Mouse (Mus musculus) cerebellum, adult 11-12 months (tissue): Measurements from ENCODE around the gene Dpy19l3.

Experiments
- DNase-seq: peaks from one replicate; pipeline ENCODE4 v3.0.0; 2022

Gene Dpy19l3

GRCm38 (mm10) chr7:35754033-35754885 lies at the start of gene Dpy19l3:
Gene Dpy19l3, minus strand, starts transcription at chr7:35754454.
- DNase-seq, result peak; percentile 82

GRCm38 (mm10) chr7:35802906-35803595 lies 48.8 kb upstream of the Dpy19l3 start, which contains the start of gene Zfp507:
Gene Zfp507, minus strand, starts transcription at chr7:35803003.
- DNase-seq, result peak; percentile 87

- no peak for DNase-seq
Observed at GRCm38 (mm10) chr7:35802201-35802905, 48.1 kb upstream of the Dpy19l3 start.

DNA sequence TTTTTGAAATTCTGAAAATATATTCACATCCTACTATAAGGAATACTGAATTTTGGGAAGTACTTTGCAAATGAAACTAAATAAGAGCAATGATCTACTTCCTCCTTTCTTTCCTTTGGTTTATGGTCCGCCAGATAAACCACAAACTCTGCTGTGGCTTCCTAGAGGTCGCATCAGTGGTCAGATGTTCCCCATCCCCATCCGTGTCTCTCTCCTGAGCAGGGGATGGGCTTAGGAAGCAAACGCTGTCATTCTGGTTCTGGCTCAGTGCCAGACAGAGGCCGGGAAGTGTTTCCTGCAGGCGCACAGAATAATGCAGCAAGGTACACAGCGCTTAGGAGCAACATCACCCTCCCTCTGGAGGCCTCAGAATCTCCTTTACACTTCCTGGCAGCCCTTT lies 41.9 kb upstream of the Dpy19l3 start:
- DNase-seq, result no peak

- no peak for DNase-seq
Observed at GRCm38 (mm10) chr7:35794145-35794664, 40.0 kb upstream of the Dpy19l3 start.

GRCm38 (mm10) chr7:35792150-35792848 lies 38.0 kb upstream of the Dpy19l3 start:
- DNase-seq, result no peak

- no peak for DNase-seq
Observed at GRCm38 (mm10) chr7:35790926-35791325, 36.7 kb upstream of the Dpy19l3 start.

DNA sequence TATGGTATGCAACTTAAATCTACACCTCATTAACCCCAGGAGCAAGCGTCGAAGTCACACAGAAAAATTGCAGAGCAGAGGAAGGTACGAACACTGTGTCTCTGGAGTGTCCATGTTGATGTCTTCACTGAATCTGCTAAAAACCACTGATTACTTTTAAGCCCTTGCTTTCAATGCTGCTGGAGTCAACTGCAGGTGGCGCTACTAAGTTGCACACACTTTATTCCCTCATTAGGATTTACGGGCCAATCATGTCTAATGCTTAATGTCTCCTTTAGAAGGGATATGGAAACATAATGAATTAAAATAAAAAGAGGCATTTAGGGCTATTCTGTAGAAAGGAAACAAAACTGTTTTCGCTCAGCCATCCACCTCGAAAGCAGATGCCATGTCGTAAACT lies 35.9 kb upstream of the Dpy19l3 start:
- no peak for DNase-seq

- no peak for DNase-seq
Observed at GRCm38 (mm10) chr7:35785579-35785978, 31.3 kb upstream of the Dpy19l3 start.

DNA sequence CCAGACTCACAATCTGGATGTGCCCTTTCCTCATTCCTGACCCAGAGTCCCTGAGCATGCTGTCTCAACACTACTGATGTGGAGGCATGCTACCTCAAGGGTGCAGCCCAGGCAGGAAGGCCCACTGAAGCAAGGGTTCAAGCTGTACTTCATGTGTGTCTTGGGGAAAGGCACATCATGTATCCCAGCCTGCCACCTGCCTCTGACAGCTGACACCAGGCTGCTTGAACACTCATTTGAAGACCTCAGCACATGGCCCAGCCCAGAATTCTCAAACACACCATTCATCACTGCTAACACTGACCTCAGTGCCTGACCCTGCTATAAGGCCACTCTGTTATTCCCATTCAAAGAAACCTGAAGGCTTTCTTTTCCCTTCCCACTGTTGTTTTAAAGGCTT lies 28.0 kb upstream of the Dpy19l3 start:
- no peak for DNase-seq

DNA sequence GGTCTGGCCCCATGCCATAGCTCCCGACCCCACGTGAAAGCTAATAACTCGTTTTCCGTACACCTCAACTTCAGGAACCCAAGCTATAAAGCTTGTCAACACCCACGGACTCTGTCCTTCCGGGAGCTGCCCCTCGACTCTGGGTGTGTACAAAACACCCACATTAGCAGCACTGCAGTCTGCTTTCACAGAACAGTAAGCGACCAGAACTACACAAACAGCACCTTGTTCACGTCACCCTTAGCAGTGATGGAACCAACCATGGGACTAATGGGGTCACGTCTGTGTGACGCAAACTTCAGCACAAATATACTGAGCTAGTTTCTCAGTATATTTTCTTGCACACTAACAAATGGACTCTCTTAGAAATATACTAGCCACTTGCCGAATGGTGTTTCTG lies 19.9 kb upstream of the Dpy19l3 start:
- no peak for DNase-seq

DNA sequence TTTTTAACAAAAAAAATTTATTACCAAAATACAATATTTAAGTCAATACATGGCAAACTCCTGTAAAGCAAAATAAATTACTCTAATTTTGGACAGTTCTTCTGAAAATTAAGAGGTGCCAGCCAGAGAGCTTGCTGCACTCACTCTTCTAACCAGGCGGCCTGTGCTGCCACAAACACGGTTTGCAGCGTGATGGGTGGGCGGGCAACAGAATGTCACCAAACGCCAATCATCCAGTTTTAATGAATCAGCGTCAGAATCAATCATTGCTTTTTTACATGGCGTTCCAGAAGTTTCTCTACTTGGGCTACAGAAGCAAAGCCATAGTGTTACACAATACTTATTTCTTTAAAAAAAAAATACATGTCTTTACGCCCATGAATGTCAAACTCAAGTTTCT lies 18.1 kb upstream of the Dpy19l3 start:
- DNase-seq, result no peak

DNA sequence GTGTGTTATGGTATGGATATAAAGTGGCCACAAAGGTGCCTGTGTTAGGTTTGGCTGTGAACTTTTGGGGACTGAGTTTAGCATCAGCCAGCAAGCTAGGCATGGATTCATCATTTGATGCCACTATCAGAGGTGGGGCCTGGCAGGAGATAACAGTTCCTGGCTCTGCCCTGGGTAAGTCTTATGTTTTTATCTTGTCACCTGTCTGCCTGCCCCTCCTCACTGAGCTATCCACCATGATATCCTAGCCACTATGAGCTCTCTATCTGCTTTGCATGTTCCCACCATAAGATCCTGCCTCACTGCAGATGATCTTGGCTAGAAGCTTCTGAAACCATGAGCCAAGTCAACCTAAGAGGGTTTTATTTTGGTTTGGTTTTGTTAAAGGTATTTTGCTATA lies 16.9 kb upstream of the Dpy19l3 start:
- DNase-seq, result no peak

- no peak for DNase-seq
Observed at GRCm38 (mm10) chr7:35770122-35770521, 15.9 kb upstream of the Dpy19l3 start.

DNA sequence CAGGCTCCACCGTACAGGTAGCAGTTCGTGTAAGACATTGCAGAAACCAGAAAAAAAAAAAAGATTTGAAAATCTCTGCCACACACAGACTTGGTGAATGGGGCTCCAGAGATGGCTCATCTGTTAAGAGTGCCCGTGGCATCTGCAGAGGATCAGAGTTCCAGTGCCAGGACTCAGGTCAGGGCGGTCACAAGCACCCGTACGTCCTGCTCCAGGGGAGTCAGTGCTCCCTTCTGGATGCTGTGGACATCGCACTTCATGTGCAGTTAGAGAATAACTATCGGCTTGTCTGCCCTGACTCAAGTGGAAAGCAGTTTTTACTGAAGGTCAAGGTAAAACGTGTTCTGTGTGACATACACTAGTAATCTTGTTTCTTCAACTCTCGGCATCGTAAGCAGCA lies 10.2 kb upstream of the Dpy19l3 start:
- DNase-seq, result no peak

DNA sequence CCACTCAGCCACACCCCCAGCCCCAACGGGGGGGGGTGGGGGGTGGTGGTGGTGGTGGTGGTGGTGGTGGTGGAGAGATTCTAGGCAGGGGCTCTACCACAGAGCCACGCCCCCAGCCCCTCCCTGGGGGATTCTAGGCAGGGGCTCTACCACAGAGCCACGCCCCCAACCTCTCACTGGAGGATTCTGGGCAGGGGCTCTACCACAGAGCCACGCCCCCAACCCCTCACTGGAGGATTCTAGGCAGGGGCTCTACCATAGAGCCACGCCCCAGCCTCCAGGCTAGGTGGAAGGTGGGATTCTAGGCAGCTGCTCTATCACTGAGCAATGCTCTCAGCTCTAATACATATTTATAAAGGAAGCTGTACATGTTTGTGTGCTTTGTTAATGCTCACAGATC lies 7.5 kb upstream of the Dpy19l3 start:
- DNase-seq, result no peak

- DNase-seq, result no peak
Observed at GRCm38 (mm10) chr7:35759602-35760001, 5.3 kb upstream of the Dpy19l3 start.

GRCm38 (mm10) chr7:35756510-35757440 lies 2.5 kb upstream of the Dpy19l3 start:
- DNase-seq, result no peak

- no peak for DNase-seq
Observed at GRCm38 (mm10) chr7:35754886-35755168, 573 bp upstream of the Dpy19l3 start.

- DNase-seq, result no peak
Observed at GRCm38 (mm10) chr7:35753319-35754032, 778 bp downstream of the Dpy19l3 start.

DNA sequence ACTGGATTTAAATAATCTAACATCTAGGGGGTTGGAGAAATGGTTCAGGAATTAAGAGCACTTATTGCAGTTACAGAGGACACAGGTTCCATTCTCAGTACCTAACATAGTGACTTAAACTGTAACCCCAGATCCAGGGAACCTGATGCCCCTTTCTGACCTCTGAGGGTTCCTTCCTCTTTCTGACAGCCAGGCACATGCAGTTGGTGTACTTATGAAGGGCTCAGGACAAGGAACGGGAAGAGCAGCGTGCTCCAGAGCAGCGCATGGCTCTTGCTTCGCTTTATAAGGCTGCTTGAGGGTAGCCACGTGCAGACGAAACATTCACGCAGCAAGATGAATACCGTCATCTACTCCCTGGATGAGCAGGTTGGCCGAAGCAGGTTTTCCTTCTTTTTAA lies 3.4 kb downstream of the Dpy19l3 start:
- no peak for DNase-seq
